Mouse (Mus musculus) heart, adult 2 months (tissue): ENCODE results near the gene Rgl3. TPM values are rescaled to one million over a fixed set of nuclear protein-coding genes. Genes with fewer than 3 reads are reported as not detected.

Source experiments
- DNase-seq, 2 experiments: peaks; one replicate each; pipeline ENCODE4 v3.0.0; 2021
- H3K27ac ChIP-seq: fragments of 200-600 bp; 2 replicates; pipeline ENCODE4 v1.8.1; 2022
- H3K27me3 ChIP-seq: fragments of 200-500 bp; 2 replicates; pipeline ENCODE4 v1.6.1; 2012; ENCODE audit warnings: mild to moderate bottlenecking, low read length, inconsistent platforms, mixed read lengths; ENCODE audit not compliant: control insufficient read depth, insufficient read depth
- H3K36me3 ChIP-seq: fragments of 200-500 bp; 2 replicates; pipeline ENCODE4 v1.6.1; 2012; ENCODE audit warnings: low read length, inconsistent platforms; ENCODE audit not compliant: control insufficient read depth, insufficient read depth
- H3K4me1 ChIP-seq: fragments of 200-500 bp; 2 replicates; pipeline ENCODE4 v1.6.1; 2011; ENCODE audit warnings: low read length; ENCODE audit not compliant: control insufficient read depth, insufficient read depth
- H3K4me3 ChIP-seq: fragments of 200-600 bp; 2 replicates; pipeline ENCODE4 v1.8.1; 2022
- H3K79me2 ChIP-seq: fragments of 200-500 bp; replicated peaks from 2 replicates; pipeline ENCODE4 v1.6.1; 2012; ENCODE audit warnings: mild to moderate bottlenecking, inconsistent platforms, low read length, moderate library complexity, mixed read lengths; ENCODE audit not compliant: control insufficient read depth, insufficient read depth
- H3K9ac ChIP-seq: fragments of 200-500 bp; 2 replicates; pipeline ENCODE4 v1.6.1; 2012; ENCODE audit warnings: low read depth, mild to moderate bottlenecking, control low read depth, inconsistent platforms, low read length, mixed read lengths
- CTCF ChIP-seq: fragments of 200-600 bp; IDR thresholded peaks from 2 replicates; pipeline ENCODE4 v1.8.1; 2022; ENCODE audit warnings: antibody characterized with exemption, mild to moderate bottlenecking, moderate library complexity
- EP300 ChIP-seq: fragments of 200-500 bp; IDR thresholded peaks from 2 replicates; pipeline ENCODE4 v1.6.1; 2011; ENCODE audit warnings: low read depth, low read length, control low read depth; ENCODE audit not compliant: insufficient read depth
- POLR2A ChIP-seq: fragments of 200-500 bp; IDR thresholded peaks from 2 replicates; pipeline ENCODE4 v1.6.1; 2011; ENCODE audit warnings: mild to moderate bottlenecking, low read depth, low read length, control low read depth; ENCODE audit not compliant: insufficient read depth
- WGBS: fragments of 180-500 bp; shearing (Covaris S2); methylation state at CpG from one replicate; pipeline ENCODE4 v1.1.7; 2018; 5-methylcytosine and 5-hydroxymethylcytosine counted together
- intact Hi-C: fragments of 180-260 bp; cut with DNase I; formaldehyde crosslinking; loops from one replicate; pipeline ENCODE4 v1.15.1; 2025
- polyA plus RNA-seq: library from polyadenylated mRNA; depleted of rRNA; stranded (reverse); fragments of >200 nt; gene quantifications from 2 replicates; pipeline ENCODE4 v1.2.3, GENCODE M21; 2012
- total RNA-seq, 2 experiments: library from RNA; stranded (reverse); gene quantifications; 2 replicates each; pipeline ENCODE4 v1.2.3; 2021

Rgl3 gene
- total and polyA plus RNA-seq, 3 experiments = 4.2 to 13.9 (median 4.8) TPM

GRCm38 (mm10) chr9:21992227-21992626, 3.0 kb upstream of the Rgl3 start:
- peaks cover 9% of the 10 kb centered on the region; the same call in 1 of the 2 replicates for H3K27me3 ChIP-seq
- no peak for DNase-seq
- intact Hi-C loops = no loop called here
- H3K79me2 ChIP-seq = no peaks in the 10 kb centered on the region
- no peaks in the 10 kb centered on the region; the same call in 1 of the 2 replicates for H3K4me1 ChIP-seq
- H3K36me3 ChIP-seq = no peaks in the 10 kb centered on the region
- no peak overlapping the region for H3K9ac ChIP-seq
- 74% methylated on average over 4 of the region's 4 CpGs for WGBS
- no peak overlapping the region for H3K27ac ChIP-seq
- TF ChIP-seq EP300 = no peak
- H3K4me3 ChIP-seq = no peak overlapping the region

- H3K27ac ChIP-seq = no peak overlapping the region
- intact Hi-C loops = no loop called here
- H3K4me1 ChIP-seq = no peaks in the 10 kb centered on the region; the same call in 1 of the 2 replicates
- WGBS = 3% methylated on average over 32 of the region's 32 CpGs
- H3K4me3 ChIP-seq = peak overlapping the region; percentile 58
- H3K79me2 ChIP-seq = no peaks in the 10 kb centered on the region
- TF ChIP-seq EP300 (no peak), POLR2A (no peak), CTCF (no peak)
- H3K36me3 ChIP-seq = no peaks in the 10 kb centered on the region
- no peak for DNase-seq
- H3K9ac ChIP-seq = peak overlapping the region; percentile 63
- H3K27me3 ChIP-seq = peaks cover 9% of the 10 kb centered on the region; the same call in 1 of the 2 replicates
Observed at GRCm38 (mm10) chr9:21988421-21989101, 685 bp downstream of the Rgl3 start.

- no peaks in the 10 kb centered on the region for H3K79me2 ChIP-seq
- no peak overlapping the region for H3K9ac ChIP-seq
- peaks cover 9% of the 10 kb centered on the region; the same call in 1 of the 2 replicates for H3K27me3 ChIP-seq
- 26% methylated on average over 36 of the region's 36 CpGs for WGBS
- no peaks in the 10 kb centered on the region; the same call in 1 of the 2 replicates for H3K4me1 ChIP-seq
- intact Hi-C loops = no loop called here
- H3K36me3 ChIP-seq = no peaks in the 10 kb centered on the region
- no peak for DNase-seq
- TF ChIP-seq CTCF (no peak), POLR2A (no peak), EP300 (no peak)
- H3K27ac ChIP-seq = no peak overlapping the region
- no peak overlapping the region for H3K4me3 ChIP-seq
Observed at GRCm38 (mm10) chr9:21987592-21988342, 1.5 kb downstream of the Rgl3 start.

- intact Hi-C loops = no loop called here
- 0 out of 2 replicates have a peak, but pooled peaks cover 3% of the 10 kb centered on the region for H3K27me3 ChIP-seq
- H3K9ac ChIP-seq = no peak overlapping the region
- no peak overlapping the region for H3K27ac ChIP-seq
- DNase-seq = no peak
- no peak for TF ChIP-seq POLR2A
- no peak for TF ChIP-seq CTCF
- no peak for TF ChIP-seq EP300
- no peaks in the 10 kb centered on the region for H3K4me1 ChIP-seq
- no peaks in the 10 kb centered on the region for H3K79me2 ChIP-seq
- H3K4me3 ChIP-seq = no peak overlapping the region
- no peaks in the 10 kb centered on the region for H3K36me3 ChIP-seq
- WGBS = 36% methylated on average over 3 of the region's 3 CpGs
Observed at GRCm38 (mm10) chr9:21983911-21984310, 5.3 kb downstream of the Rgl3 start.

GRCm38 (mm10) chr9:21978398-21979128, 10.7 kb downstream of the Rgl3 start:
- Histone ChIP-seq H3K4me1 (no peaks in the 10 kb centered on the region), H3K36me3 (no peaks in the 10 kb centered on the region), H3K9ac (no peak overlapping the region), H3K4me3 (no peak overlapping the region), H3K79me2 (no peaks in the 10 kb centered on the region), H3K27me3 (no peaks in the 10 kb centered on the region), H3K27ac (no peak overlapping the region)
- no peak for DNase-seq
- intact Hi-C loops = loop anchor here (2.0 kb wide), 1 partner anchor 164 kb away; no protein-coding TSS in a partner anchor
- TF ChIP-seq EP300 = no peak
- no peak for TF ChIP-seq POLR2A
- no peak for TF ChIP-seq CTCF
- WGBS = 81% methylated on average over 4 of the region's 4 CpGs
